Comparison of ENCODE assay signal across 21 mouse cellular contexts in the genomic region with DNA sequence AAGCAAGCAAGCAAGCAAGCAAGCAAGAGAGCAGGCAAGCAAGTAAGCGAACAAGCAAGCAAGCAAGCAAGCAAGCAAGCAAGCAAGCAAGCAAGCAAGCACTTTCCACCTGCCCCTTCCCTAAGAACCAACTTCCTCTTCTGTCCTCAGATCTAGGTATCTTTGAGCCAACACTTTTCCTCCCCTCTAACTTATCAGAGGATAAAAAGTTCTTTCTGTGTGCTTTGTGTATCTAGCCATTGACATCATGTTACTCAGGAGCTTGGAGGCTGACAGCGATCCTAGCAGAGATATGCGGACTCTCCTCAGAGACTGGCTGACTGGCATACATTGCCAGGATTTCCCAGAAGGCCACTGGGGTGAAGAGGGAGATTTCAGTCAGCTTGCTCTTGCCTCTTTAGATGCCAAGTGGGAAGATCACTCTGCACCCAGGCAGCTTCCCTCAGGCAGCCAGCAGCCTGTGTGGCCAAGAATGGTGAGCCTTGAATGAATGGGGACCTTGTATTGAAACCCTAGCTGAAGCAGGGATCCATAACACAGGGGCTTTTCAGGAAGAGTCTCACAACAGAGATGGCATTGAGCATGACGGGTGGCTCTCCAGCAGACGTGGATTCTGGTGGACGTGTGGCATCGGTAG. TPM values are rescaled to one million over a fixed set of nuclear protein-coding genes. Genes with fewer than 3 reads are reported as not detected.
A peak's percentile ranks its signal among the peaks of the same experiment; 100 is the strongest.
DNase-seq lines count a peak whose midpoint lies in the region; ATAC-seq and TF ChIP-seq lines count a peak whose summit lies in the region.
"Had no signal": no experiment of that assay in that cellular context is flagged by ENCODE, and none has a peak within 500 bp of the region (broad histone marks: within the 10 kb centered on the region; RNA-seq: fewer than 3 reads in every experiment).

No protein-coding gene starts in this region.

- 84% methylated on average over 7 of the region's 7 CpGs for WGBS in hindbrain, embryonic 15.5 days
- 77% methylated on average over 7 of the region's 7 CpGs for WGBS in hindbrain, embryonic 12.5 days
- 74% methylated on average over 7 of the region's 7 CpGs for WGBS in lung, embryonic 14.5 days
- 76% methylated on average over 7 of the region's 7 CpGs for WGBS in liver, embryonic 12.5 days (ENCODE audit: insufficient replicate concordance)

- H3K9ac ChIP-seq in hindbrain, embryonic 15.5 days: no peak overlapping the region
- no peak overlapping the region for H3K9ac ChIP-seq in hindbrain, embryonic 12.5 days
- no peak overlapping the region for H3K9ac ChIP-seq in lung, embryonic 14.5 days
- no peak overlapping the region for H3K9ac ChIP-seq in liver, embryonic 12.5 days
- H3K9ac ChIP-seq: embryonic facial prominence, embryonic 13.5 days; midbrain, embryonic 13.5 days; neural tube, embryonic 13.5 days had no signal

- peak; percentile 44 for DNase-seq in lung, embryonic 14.5 days
- DNase-seq in lung, postnatal 14 days: no peak
- DNase-seq in Muller cell, postnatal 12 days (ENCODE audit: inconsistent ontology term): peak; percentile 70
- peak; percentile 33 for DNase-seq in brain, embryonic 14.5 days (ENCODE audit: low read depth)
- DNase-seq: adrenal gland, adult 8-10 months; cerebellum, adult 11 months; gastrocnemius, postnatal 10 days; heart, adult 18-20 months; heart, postnatal 36 days; kidney, adult 2 months; kidney, postnatal 10 days; thymus, postnatal 25 days had no signal

- no peak overlapping the region for H3K4me3 ChIP-seq in hindbrain, embryonic 15.5 days
- H3K4me3 ChIP-seq in hindbrain, embryonic 12.5 days: no peak overlapping the region
- H3K4me3 ChIP-seq in lung, embryonic 14.5 days (ENCODE audit: low read depth, low read length): no peak overlapping the region
- no peak overlapping the region for H3K4me3 ChIP-seq in liver, embryonic 12.5 days
- H3K4me3 ChIP-seq: embryonic facial prominence, embryonic 13.5 days; layer of hippocampus, adult 2 months; midbrain, embryonic 13.5 days; neural tube, embryonic 13.5 days had no signal

- H3K27ac ChIP-seq in hindbrain, embryonic 15.5 days (replicated peaks): no peak overlapping the region
- H3K27ac ChIP-seq in hindbrain, embryonic 12.5 days: no peak overlapping the region
- H3K27ac ChIP-seq in lung, embryonic 14.5 days (ENCODE audit: low read depth): peak overlapping the region; percentile 45; the same call in 1 of the 2 replicates
- no peak overlapping the region for H3K27ac ChIP-seq in liver, embryonic 12.5 days
- H3K27ac ChIP-seq: embryonic facial prominence, embryonic 13.5 days; layer of hippocampus, adult 2 months; midbrain, embryonic 13.5 days; neural tube, embryonic 13.5 days had no signal

- H3K4me2 ChIP-seq in hindbrain, embryonic 15.5 days: no peak overlapping the region
- no peak overlapping the region for H3K4me2 ChIP-seq in hindbrain, embryonic 12.5 days (replicated peaks)
- no peak overlapping the region for H3K4me2 ChIP-seq in lung, embryonic 14.5 days
- H3K4me2 ChIP-seq in liver, embryonic 12.5 days: no peak overlapping the region
- H3K4me2 ChIP-seq: embryonic facial prominence, embryonic 13.5 days; midbrain, embryonic 13.5 days; neural tube, embryonic 13.5 days had no signal

- no peaks in the 10 kb centered on the region for H3K9me3 ChIP-seq in hindbrain, embryonic 15.5 days
- H3K9me3 ChIP-seq in hindbrain, embryonic 12.5 days (replicated peaks): no peaks in the 10 kb centered on the region
- no peaks in the 10 kb centered on the region for H3K9me3 ChIP-seq in lung, embryonic 14.5 days (ENCODE audit: low read depth, low read length)
- H3K9me3 ChIP-seq in liver, embryonic 12.5 days (replicated peaks): no peaks in the 10 kb centered on the region
- H3K9me3 ChIP-seq: embryonic facial prominence, embryonic 13.5 days; midbrain, embryonic 13.5 days; neural tube, embryonic 13.5 days had no signal

- TF ChIP-seq CTCF in lung, embryonic 14.5 days (IDR thresholded peaks at IDR 0.05; ENCODE audit: low read depth): no peak
- no peak for TF ChIP-seq CTCF in brain, embryonic 14.5 days (IDR thresholded peaks at IDR 0.05; ENCODE audit: borderline replicate concordance, extremely low read depth, insufficient read depth, insufficient read length)

- ATAC-seq in hindbrain, embryonic 15.5 days (ENCODE audit: low FRiP score, low read depth): peak; percentile 45; the same call in 1 of the 2 replicates
- ATAC-seq in hindbrain, embryonic 12.5 days (ENCODE audit: low FRiP score): no peak
- ATAC-seq in lung, embryonic 14.5 days (ENCODE audit: insufficient read depth): no peak; the same call in 1 of the 2 replicates
- no peak for ATAC-seq in liver, embryonic 12.5 days
- ATAC-seq: inflammation-experienced regulatory T-cells, adult 6 months; midbrain, embryonic 13.5 days; Patski had no signal

- no peaks in the 10 kb centered on the region for H3K27me3 ChIP-seq in hindbrain, embryonic 15.5 days
- H3K27me3 ChIP-seq in hindbrain, embryonic 12.5 days: no peaks in the 10 kb centered on the region
- no peaks in the 10 kb centered on the region for H3K27me3 ChIP-seq in lung, embryonic 14.5 days (ENCODE audit: insufficient read depth, low read length)
- H3K27me3 ChIP-seq in liver, embryonic 12.5 days (replicated peaks): peaks cover 9% of the 10 kb centered on the region; the same call in 1 of the 2 replicates
- H3K27me3 ChIP-seq: embryonic facial prominence, embryonic 13.5 days; midbrain, embryonic 13.5 days; neural tube, embryonic 13.5 days; Patski had no signal

- TF ChIP-seq POLR2A in brain, embryonic 14.5 days (IDR thresholded peaks at IDR 0.05; ENCODE audit: borderline replicate concordance, extremely low read depth, insufficient read depth, insufficient read length, poor library complexity, severe bottlenecking): no peak

- no peaks in the 10 kb centered on the region for H3K36me3 ChIP-seq in hindbrain, embryonic 15.5 days
- H3K36me3 ChIP-seq in hindbrain, embryonic 12.5 days: no peaks in the 10 kb centered on the region
- H3K36me3 ChIP-seq in lung, embryonic 14.5 days (ENCODE audit: insufficient read depth): no peaks in the 10 kb centered on the region
- H3K36me3 ChIP-seq in liver, embryonic 12.5 days: no peaks in the 10 kb centered on the region
- H3K36me3 ChIP-seq: embryonic facial prominence, embryonic 13.5 days; midbrain, embryonic 13.5 days; neural tube, embryonic 13.5 days had no signal

- peaks cover 14% of the 10 kb centered on the region for H3K4me1 ChIP-seq in hindbrain, embryonic 15.5 days (replicated peaks)
- H3K4me1 ChIP-seq in hindbrain, embryonic 12.5 days: peaks cover 20% of the 10 kb centered on the region
- peaks cover 19% of the 10 kb centered on the region for H3K4me1 ChIP-seq in lung, embryonic 14.5 days (ENCODE audit: insufficient read depth)
- peaks cover 62% of the 10 kb centered on the region for H3K4me1 ChIP-seq in liver, embryonic 12.5 days

RNA-seq across cellular contexts. Expression of gene Podxl, which starts 41.0 kb away (rescaled TPM):
- polyA plus RNA-seq in hindbrain, embryonic 15.5 days (2015; fragmentation: Nextera tagmentation; extraction: Ambion mirVana): 9.8 and 13.4 TPM in 2 replicates
- polyA plus RNA-seq in hindbrain, embryonic 12.5 days (2016; fragmentation: Nextera tagmentation; extraction: Ambion mirVana): 15.6 and 15.7 TPM in 2 replicates
- 28.9 and 29.7 TPM in 2 replicates for polyA plus RNA-seq in lung, embryonic 14.5 days (2014; fragmentation: Nextera tagmentation; extraction: Ambion mirVana)
- 16.6 and 24.5 TPM in 2 replicates for polyA plus RNA-seq in brain, embryonic 14.5 days (2012; rRNA removed)
- 23.0 and 24.5 TPM in 2 replicates for polyA plus RNA-seq in liver, embryonic 12.5 days (2016; fragmentation: Nextera tagmentation; extraction: Ambion mirVana)
